Mouse (Mus musculus) hindbrain, embryonic 11.5 days (tissue): Measurements from ENCODE around the gene Lbhd2. TPM values are rescaled to one million over a fixed set of nuclear protein-coding genes. Genes with fewer than 3 reads are reported as not detected.

Experiments
- ATAC-seq: fragments of 200-750 bp; cut with Nextera tagmentation; 2 replicates; pipeline ENCODE4 v1.8.0; 2017; ENCODE audit warnings: mild to moderate bottlenecking, moderate TSS enrichment, moderate library complexity; ENCODE audit not compliant: low FRiP score
- DNase-seq: peaks from one replicate; pipeline ENCODE4 v3.0.0-alpha.2; 2015; ENCODE audit warnings: low spot score
- H3K27ac ChIP-seq: fragments of 300-500 bp; sonication (generic); 2 replicates; pipeline ENCODE4 v1.5.1; 2014; ENCODE audit warnings: mild to moderate bottlenecking, low read depth, low read length
- H3K27me3 ChIP-seq: fragments of 300-500 bp; sonication (generic); 2 replicates; pipeline ENCODE4 v1.6.1; 2014; ENCODE audit warnings: mild to moderate bottlenecking, low read length, moderate library complexity, mixed read lengths; ENCODE audit not compliant: control insufficient read depth, insufficient read depth
- H3K36me3 ChIP-seq: fragments of 300-500 bp; sonication (generic); 2 replicates; pipeline ENCODE4 v1.6.1; 2014; ENCODE audit warnings: mild to moderate bottlenecking, low read length, moderate library complexity, mixed read lengths; ENCODE audit not compliant: control insufficient read depth, insufficient read depth
- H3K4me1 ChIP-seq: fragments of 300-500 bp; sonication (generic); replicated peaks from 2 replicates; pipeline ENCODE4 v1.6.1; 2014; ENCODE audit warnings: low read length, mixed read lengths; ENCODE audit not compliant: control insufficient read depth, insufficient read depth
- H3K4me2 ChIP-seq: fragments of 300-500 bp; sonication (generic); replicated peaks from 2 replicates; pipeline ENCODE4 v1.6.1; 2014; ENCODE audit warnings: mild to moderate bottlenecking, low read depth, low read length
- H3K4me3 ChIP-seq: fragments of 300-500 bp; sonication (generic); 2 replicates; pipeline ENCODE4 v1.5.1; 2014; ENCODE audit warnings: low read depth, low read length
- H3K9ac ChIP-seq: fragments of 300-500 bp; sonication (generic); 2 replicates; pipeline ENCODE4 v1.6.1; 2014; ENCODE audit warnings: low read depth, low read length
- H3K9me3 ChIP-seq: fragments of 300-500 bp; sonication (generic); 2 replicates; pipeline ENCODE4 v1.6.1; 2016; ENCODE audit warnings: low read length; ENCODE audit not compliant: control insufficient read depth
- WGBS: fragments of 180-500 bp; shearing (Covaris S2); extraction: QIAGEN DNeasy Blood & Tissue Kit; methylation state at CpG from one replicate; pipeline ENCODE4 v1.1.7; 2014; 5-methylcytosine and 5-hydroxymethylcytosine counted together
- polyA plus RNA-seq: library from polyadenylated mRNA; unstranded; fragments of >200 nt; fragmentation: Nextera tagmentation; extraction: Ambion mirVana; gene quantifications from 2 replicates; pipeline ENCODE4 v1.2.1, GENCODE M21; 2014

The Lbhd2 gene
- polyA plus RNA-seq, 1 experiment from 2014 or later, result not detected

GRCm38 (mm10) chr12:111425789-111426460, 19.3 kb downstream of the Lbhd2 start:
- Histone ChIP-seq H3K27ac (no peak overlapping the region), H3K9me3 (no peaks in the 10 kb centered on the region), H3K4me1 (peaks cover 5% of the 10 kb centered on the region; the same call in 1 of the 2 replicates), H3K27me3 (peaks cover 87% of the 10 kb centered on the region), H3K36me3 (no peaks in the 10 kb centered on the region), H3K4me3 (no peak overlapping the region), H3K9ac (no peak overlapping the region), H3K4me2 (no peak overlapping the region)
- WGBS, result 19% methylated on average over 29 of the region's 29 CpGs
- DNase-seq (peak; percentile 94), ATAC-seq (peak; percentile 47; the same call in 1 of the 2 replicates)

GRCm38 (mm10) chr12:111427438-111428113, 21.0 kb downstream of the Lbhd2 start:
- Histone ChIP-seq H3K36me3 (no peaks in the 10 kb centered on the region), H3K27me3 (peaks cover 86% of the 10 kb centered on the region), H3K4me3 (no peak overlapping the region), H3K9ac (no peak overlapping the region), H3K9me3 (no peaks in the 10 kb centered on the region), H3K4me1 (peaks cover 5% of the 10 kb centered on the region; the same call in 1 of the 2 replicates), H3K4me2 (no peak overlapping the region), H3K27ac (no peak overlapping the region)
- WGBS, result 46% methylated on average over 12 of the region's 12 CpGs
- ATAC-seq, result no peak
- DNase-seq, result no peak

GRCm38 (mm10) chr12:111428364-111428763, 21.8 kb downstream of the Lbhd2 start:
- ATAC-seq, result no peak
- H3K27me3 ChIP-seq, result peaks cover 78% of the 10 kb centered on the region
- H3K4me1 ChIP-seq, result peaks cover 5% of the 10 kb centered on the region; the same call in 1 of the 2 replicates
- WGBS, result 20% methylated on average over 8 of the region's 8 CpGs
- no peaks in the 10 kb centered on the region for H3K36me3 ChIP-seq
- no peak overlapping the region for H3K27ac ChIP-seq
- H3K9ac ChIP-seq, result no peak overlapping the region
- H3K9me3 ChIP-seq, result no peaks in the 10 kb centered on the region
- no peak overlapping the region for H3K4me3 ChIP-seq
- DNase-seq, result no peak
- no peak overlapping the region for H3K4me2 ChIP-seq

GRCm38 (mm10) chr12:111428961-111429911, 22.6 kb downstream of the Lbhd2 start:
- Histone ChIP-seq H3K4me1 (peaks cover 5% of the 10 kb centered on the region; the same call in 1 of the 2 replicates), H3K4me2 (peak overlapping the region; percentile 66), H3K4me3 (peak overlapping the region; percentile 35), H3K27ac (no peak overlapping the region), H3K9ac (peak overlapping the region; percentile 64), H3K9me3 (no peaks in the 10 kb centered on the region), H3K36me3 (no peaks in the 10 kb centered on the region), H3K27me3 (peaks cover 69% of the 10 kb centered on the region)
- peak; percentile 74 for DNase-seq
- WGBS, result 1% methylated on average over 40 of the region's 40 CpGs
- ATAC-seq, result 0 out of 2 replicates have a peak, but pooled peaks have one; percentile 29

GRCm38 (mm10) chr12:111430049-111430867, 23.6 kb downstream of the Lbhd2 start:
- H3K4me1 ChIP-seq, result peaks cover 5% of the 10 kb centered on the region; the same call in 1 of the 2 replicates
- H3K4me2 ChIP-seq, result peak overlapping the region; percentile 66
- H3K9me3 ChIP-seq, result no peaks in the 10 kb centered on the region
- H3K4me3 ChIP-seq, result peak overlapping the region; percentile 35; the same call in 1 of the 2 replicates
- ATAC-seq, result no peak
- DNase-seq, result no peak
- 7% methylated on average over 27 of the region's 27 CpGs for WGBS
- peak overlapping the region; percentile 16; the same call in 1 of the 2 replicates for H3K9ac ChIP-seq
- peaks cover 62% of the 10 kb centered on the region for H3K27me3 ChIP-seq
- H3K36me3 ChIP-seq, result no peaks in the 10 kb centered on the region
- no peak overlapping the region for H3K27ac ChIP-seq

DNA sequence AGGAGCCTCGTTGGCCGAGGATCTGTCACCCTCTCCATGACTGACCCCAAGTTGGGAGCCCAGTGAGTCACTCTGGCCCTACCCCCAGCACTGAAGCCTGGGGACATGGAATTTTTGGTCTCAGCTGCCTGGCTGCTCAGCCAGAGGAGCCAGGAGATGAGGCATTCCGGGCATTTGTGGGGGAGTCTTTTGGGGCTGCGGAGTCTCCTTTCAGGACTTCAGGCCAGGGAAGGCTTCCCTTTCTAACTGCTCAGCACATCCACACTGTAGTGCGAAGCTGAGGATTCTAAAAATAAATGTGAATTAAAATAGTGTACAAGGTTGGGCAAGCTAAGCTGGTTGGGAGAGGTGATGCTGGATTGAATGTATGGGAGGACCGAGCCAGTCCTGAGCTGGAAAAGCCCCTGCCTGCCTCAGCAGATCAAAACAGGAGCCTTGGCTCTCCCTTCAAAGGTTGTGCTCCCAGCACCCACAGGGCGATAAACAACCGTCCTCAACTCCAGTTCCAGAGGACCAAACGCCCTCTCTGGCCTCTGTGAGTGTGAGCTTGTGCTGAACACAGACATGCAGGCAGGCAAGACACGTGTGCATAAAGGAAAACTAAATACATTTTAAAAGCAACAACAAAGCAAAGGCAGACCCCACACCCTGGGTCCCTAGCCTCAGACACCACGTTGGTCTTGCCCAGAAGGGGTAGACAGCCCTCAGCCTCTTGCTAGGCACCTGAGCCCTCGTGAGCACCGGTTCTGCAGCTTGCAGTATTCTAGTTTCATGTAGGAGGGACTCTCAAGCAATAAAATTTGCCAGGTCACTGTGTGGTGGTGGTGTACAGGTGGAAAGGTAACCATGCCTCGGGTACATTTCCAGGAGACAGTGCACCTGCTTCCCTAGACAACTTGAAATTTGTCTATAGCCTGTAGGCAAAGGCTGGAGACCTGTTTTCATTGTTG, 24.5 kb downstream of the Lbhd2 start:
- no peak for ATAC-seq

GRCm38 (mm10) chr12:111432097-111432496, 25.5 kb downstream of the Lbhd2 start:
- H3K9me3 ChIP-seq, result no peaks in the 10 kb centered on the region
- no peak overlapping the region for H3K27ac ChIP-seq
- no peak for ATAC-seq
- H3K36me3 ChIP-seq, result no peaks in the 10 kb centered on the region
- H3K4me1 ChIP-seq, result peaks cover 5% of the 10 kb centered on the region; the same call in 1 of the 2 replicates
- H3K4me2 ChIP-seq, result no peak overlapping the region
- peaks cover 54% of the 10 kb centered on the region for H3K27me3 ChIP-seq
- no peak overlapping the region for H3K4me3 ChIP-seq
- H3K9ac ChIP-seq, result no peak overlapping the region
- 27% methylated on average over 4 of the region's 4 CpGs for WGBS
- no peak for DNase-seq

More for the DNA sequence above, 24.5 kb downstream of the Lbhd2 start:
- Histone ChIP-seq H3K9ac (no peak overlapping the region), H3K4me2 (no peak overlapping the region), H3K9me3 (no peaks in the 10 kb centered on the region), H3K4me1 (peaks cover 5% of the 10 kb centered on the region; the same call in 1 of the 2 replicates), H3K4me3 (no peak overlapping the region), H3K36me3 (no peaks in the 10 kb centered on the region), H3K27ac (no peak overlapping the region), H3K27me3 (peaks cover 55% of the 10 kb centered on the region)
- 25% methylated on average over 14 of the region's 14 CpGs for WGBS
- no peak for DNase-seq
